Mouse (Mus musculus) MEL (cell line): ENCODE data around the gene Map4k1.

Experiments
- BHLHE40 ChIP-seq: IDR thresholded peaks from 2 replicates; pipeline ENCODE4 v1.6.1; 2012; ENCODE audit warnings: low read depth, mild to moderate bottlenecking, inconsistent platforms, low read length, improper control_type of control experiment, borderline replicate concordance
- CHD1 ChIP-seq: IDR thresholded peaks from 2 replicates; pipeline ENCODE4 v1.6.1; 2012; ENCODE audit warnings: low read depth, mild to moderate bottlenecking, inconsistent platforms, low read length, improper control_type of control experiment
- CTCF ChIP-seq, 3 experiments: IDR thresholded peaks in 2 of 3; conservative IDR thresholded peaks in 1 of 3; 2 replicates each; pipeline ENCODE4 v1.5.1; 2011 to 2012; ENCODE audit warnings: low read length in 3 of 3, low read depth in 2 of 3, mild to moderate bottlenecking in 2 of 3, improper control_type of control experiment in 1 of 3, inconsistent platforms in 1 of 3, mixed read lengths in 1 of 3, moderate library complexity in 1 of 3; ENCODE audit not compliant: control insufficient read depth in 1 of 3, insufficient read depth in 1 of 3, poor library complexity in 1 of 3, severe bottlenecking in 1 of 3
- EP300 ChIP-seq, 2 experiments: IDR thresholded peaks; 2 replicates each; pipeline ENCODE4 v1.6.1; 2011; ENCODE audit warnings: improper control_type of control experiment in 2 of 2, low read length in 2 of 2, low read depth in 1 of 2, mild to moderate bottlenecking in 1 of 2
- ETS1 ChIP-seq: IDR thresholded peaks from 2 replicates; pipeline ENCODE4 v1.6.1; 2012; ENCODE audit warnings: low read depth, mild to moderate bottlenecking, inconsistent platforms, low read length, improper control_type of control experiment, moderate library complexity
- HCFC1 ChIP-seq: IDR thresholded peaks from 2 replicates; pipeline ENCODE4 v1.6.1; 2012; ENCODE audit warnings: low read depth, mild to moderate bottlenecking, inconsistent platforms, low read length, improper control_type of control experiment, moderate library complexity
- POLR2A ChIP-seq, 2 experiments: IDR thresholded peaks; 2 replicates each; pipeline ENCODE4 v1.6.1; 2011 to 2012; ENCODE audit warnings: low read length in 2 of 2, mild to moderate bottlenecking in 2 of 2, control low read depth in 1 of 2, improper control_type of control experiment in 1 of 2, low read depth in 1 of 2, moderate library complexity in 1 of 2; ENCODE audit not compliant: control insufficient read depth in 1 of 2, insufficient read depth in 1 of 2, poor library complexity in 1 of 2
- POLR2AphosphoS2 ChIP-seq: IDR thresholded peaks from 2 replicates; pipeline ENCODE4 v1.6.1; 2011; ENCODE audit warnings: low read length, improper control_type of control experiment
- RCOR1 ChIP-seq: IDR thresholded peaks from 2 replicates; pipeline ENCODE4 v1.6.1; 2012; ENCODE audit warnings: low read depth, mild to moderate bottlenecking, inconsistent platforms, low read length, improper control_type of control experiment
- ZKSCAN1 ChIP-seq: IDR thresholded peaks from 2 replicates; pipeline ENCODE4 v1.6.1; 2012; ENCODE audit warnings: low read depth, mild to moderate bottlenecking, inconsistent platforms, low read length, improper control_type of control experiment, moderate library complexity
- ZMIZ1 ChIP-seq: IDR thresholded peaks from 2 replicates; pipeline ENCODE4 v1.6.1; 2012; ENCODE audit warnings: low read depth, mild to moderate bottlenecking, inconsistent platforms, low read length, improper control_type of control experiment, moderate library complexity

- TF ChIP-seq CTCF (IDR thresholded peaks at IDR 0.05 in 2 of 3, conservative IDR thresholded peaks at IDR 0.05 in 1 of 3; ENCODE audit: control insufficient read depth in 1 of 3, insufficient read depth in 1 of 3, low read depth in 2 of 3, low read length in 3 of 3, poor library complexity in 1 of 3, severe bottlenecking in 1 of 3) (peak; percentile 40 to 72 (median 42); a peak in 5 of 6 replicates), POLR2AphosphoS2 (no peak), POLR2A (IDR thresholded peaks at IDR 0.05; ENCODE audit: control insufficient read depth in 1 of 2, insufficient read depth in 1 of 2, low read depth in 1 of 2, low read length in 2 of 2, poor library complexity in 1 of 2) (no peak), HCFC1 (no peak), ETS1 (no peak), EP300 (IDR thresholded peaks at IDR 0.05; ENCODE audit: low read depth in 1 of 2, low read length in 2 of 2) (no peak), CHD1 (no peak), ZKSCAN1 (no peak), BHLHE40 (no peak), ZMIZ1 (no peak), RCOR1 (no peak)
These were observed 33.1 kb downstream of the Map4k1 start for GRCm38 (mm10) chr7:29014984-29015383.
